Mouse (Mus musculus): ENCODE results near the gene Cd40. TPM values are rescaled to one million over a fixed set of nuclear protein-coding genes. Genes with fewer than 3 reads are reported as not detected.

Gene Cd40
- polyA plus RNA-seq, 1 experiment from 2014 or later, result 7.7 TPM

Other genes with a start within 250 kb of the Cd40 start
- gene Zswim1, start 232.9 kb upstream of the Cd40 start, polyA plus RNA-seq (2014; fragmentation: Nextera tagmentation; extraction: Ambion mirVana), result 13.7 and 15.6 TPM in 2 replicates
- gene Spata25, start 227.1 kb upstream of the Cd40 start, polyA plus RNA-seq (2014; fragmentation: Nextera tagmentation; extraction: Ambion mirVana), result not detected in 2 replicates
- 97.2 and 103 TPM in 2 replicates for gene Ctsa, start 222.8 kb upstream of the Cd40 start, polyA plus RNA-seq (2014; fragmentation: Nextera tagmentation; extraction: Ambion mirVana)
- 3.9 and 4.9 TPM in 2 replicates for gene Neurl2, start 222.2 kb upstream of the Cd40 start, polyA plus RNA-seq (2014; fragmentation: Nextera tagmentation; extraction: Ambion mirVana)
- gene Pltp, start 197.9 kb upstream of the Cd40 start, polyA plus RNA-seq (2014; fragmentation: Nextera tagmentation; extraction: Ambion mirVana), result 9.9 and 10.7 TPM in 2 replicates
- gene Pcif1, start 176.3 kb upstream of the Cd40 start, polyA plus RNA-seq (2014; fragmentation: Nextera tagmentation; extraction: Ambion mirVana), result 63.9 and 67.5 TPM in 2 replicates
- 15.0 TPM in 2 replicates for gene Zfp335, start 143.9 kb upstream of the Cd40 start, polyA plus RNA-seq (2014; fragmentation: Nextera tagmentation; extraction: Ambion mirVana)
- 0.66 and 1.9 TPM in 2 replicates for gene Mmp9, start 114.8 kb upstream of the Cd40 start, polyA plus RNA-seq (2014; fragmentation: Nextera tagmentation; extraction: Ambion mirVana)
- 0.55 and 0.70 TPM in 2 replicates for gene Slc12a5, start 94.8 kb upstream of the Cd40 start, polyA plus RNA-seq (2014; fragmentation: Nextera tagmentation; extraction: Ambion mirVana)
- 45.0 and 45.9 TPM in 2 replicates for gene Ncoa5, start 20.8 kb upstream of the Cd40 start, polyA plus RNA-seq (2014; fragmentation: Nextera tagmentation; extraction: Ambion mirVana)
- gene 1700025C18Rik, start 35.1 kb downstream of the Cd40 start, polyA plus RNA-seq (2014; fragmentation: Nextera tagmentation; extraction: Ambion mirVana), result not detected in 2 replicates
- 0.11 and 0.17 TPM in 2 replicates for gene Cdh22, start 179.2 kb downstream of the Cd40 start, polyA plus RNA-seq (2014; fragmentation: Nextera tagmentation; extraction: Ambion mirVana)
- gene Slc35c2, start 232.2 kb downstream of the Cd40 start, polyA plus RNA-seq (2014; fragmentation: Nextera tagmentation; extraction: Ambion mirVana), result 53.0 and 64.4 TPM in 2 replicates